Mouse (Mus musculus) heart, postnatal 25 days (tissue): ENCODE measurements around the gene Pde4d. TPM values are rescaled to one million over a fixed set of nuclear protein-coding genes. Genes with fewer than 3 reads are reported as not detected.

ENCODE experiments used
- DNase-seq: peaks from one replicate; pipeline ENCODE4 v3.0.0; 2022; ENCODE audit warnings: low spot score
- intact Hi-C: fragments of 180-260 bp; cut with DNase I; formaldehyde crosslinking; loops from one replicate; pipeline ENCODE4 v1.15.1; 2025
- total RNA-seq, 2 experiments: library from RNA; stranded (reverse); gene quantifications; 2 replicates each; pipeline ENCODE4 v1.2.3; 2021

Pde4d gene
- total RNA-seq, 2 experiments from 2014 or later, result 29.1 to 41.2 TPM

DNA sequence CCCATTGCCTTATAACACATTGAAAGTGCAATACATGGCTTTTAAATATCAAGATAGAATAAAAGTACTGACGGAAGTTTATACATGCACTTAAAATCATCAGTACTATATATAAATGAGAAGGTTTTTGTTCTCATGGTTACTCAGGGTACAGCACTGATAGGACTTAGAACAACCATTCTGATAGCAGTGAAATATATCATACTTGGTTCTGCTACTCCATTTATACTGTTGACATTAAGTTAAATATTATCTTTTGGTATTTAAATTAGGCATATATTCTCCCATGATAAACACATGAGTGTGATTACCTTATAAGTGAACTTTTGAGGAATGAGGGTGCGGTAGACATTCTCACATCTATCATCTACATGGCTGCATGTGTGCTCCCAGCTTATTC is 867.9 kb downstream of the Pde4d start:
- no peak for DNase-seq
- intact Hi-C loops, result no loop called here

GRCm38 (mm10) chr13:109318434-109318998 is 868.8 kb downstream of the Pde4d start:
- intact Hi-C loops, result no loop called here
- DNase-seq, result no peak

DNA sequence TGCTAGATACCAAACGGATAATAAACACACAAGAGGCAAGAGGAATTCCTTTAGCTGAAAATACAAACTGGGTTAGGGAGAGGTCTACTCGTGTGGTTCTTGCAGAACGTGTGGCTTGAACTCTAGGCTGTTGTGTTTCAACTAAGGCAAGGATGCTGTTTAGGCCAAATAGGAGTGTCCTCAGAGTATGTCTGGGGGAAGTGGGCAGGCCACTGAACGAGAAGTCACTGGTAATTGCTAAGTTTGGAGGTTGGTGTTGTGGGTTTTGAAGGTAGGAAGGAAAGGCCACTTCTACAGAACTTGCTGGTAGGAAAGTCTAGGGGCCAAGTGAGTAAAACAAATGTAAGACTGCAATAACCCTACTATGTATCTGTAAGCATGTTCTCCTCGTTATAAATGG is 876.3 kb downstream of the Pde4d start:
- intact Hi-C loops, result no loop called here
- DNase-seq, result no peak

GRCm38 (mm10) chr13:109331563-109331962 is 881.8 kb downstream of the Pde4d start:
- DNase-seq, result no peak
- intact Hi-C loops, result no loop called here

DNA sequence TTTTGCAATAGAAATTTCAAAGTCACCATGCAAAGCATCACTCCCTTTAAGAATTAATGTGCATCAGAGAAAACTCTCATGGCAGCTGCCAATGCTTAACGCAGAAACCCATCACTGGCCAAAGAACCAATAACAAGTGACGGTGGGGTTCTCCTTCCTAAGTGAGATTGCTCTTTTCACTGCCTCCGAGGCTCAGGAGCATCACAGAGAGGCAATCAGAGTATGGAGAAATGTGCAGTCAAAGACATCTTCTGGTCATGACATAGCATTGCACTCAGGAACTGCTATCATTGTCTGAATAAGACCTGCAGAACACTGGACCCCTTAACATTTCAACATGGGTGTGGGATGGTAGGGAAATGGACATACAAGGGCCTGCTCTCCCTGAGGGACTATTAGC is 892.2 kb downstream of the Pde4d start:
- intact Hi-C loops, result loop anchor here (10.0 kb wide), 1 partner anchor 413 kb away; no protein-coding TSS in a partner anchor
- no peak for DNase-seq

DNA sequence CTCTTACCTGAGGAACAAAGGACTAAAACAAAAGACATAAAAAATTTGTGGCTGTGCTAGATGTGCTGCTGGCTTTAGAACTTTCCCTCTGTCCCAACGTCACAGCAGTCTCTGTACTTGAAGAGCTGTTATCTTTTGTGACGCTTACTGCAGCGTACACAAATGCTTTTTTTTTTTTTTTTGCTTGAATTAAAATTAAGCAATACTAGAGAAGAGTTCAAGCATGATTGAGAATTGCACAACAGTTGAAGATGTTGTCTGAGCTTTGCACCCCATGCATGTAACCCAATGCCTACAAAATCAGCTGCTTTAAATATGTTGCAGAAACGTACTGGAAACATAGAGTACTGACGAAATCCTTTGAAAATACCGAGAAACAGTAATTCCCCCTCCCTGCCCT is 892.7 kb downstream of the Pde4d start:
- intact Hi-C loops, result loop anchor here (10.0 kb wide), 1 partner anchor 412 kb away; no protein-coding TSS in a partner anchor
- no peak for DNase-seq

DNA sequence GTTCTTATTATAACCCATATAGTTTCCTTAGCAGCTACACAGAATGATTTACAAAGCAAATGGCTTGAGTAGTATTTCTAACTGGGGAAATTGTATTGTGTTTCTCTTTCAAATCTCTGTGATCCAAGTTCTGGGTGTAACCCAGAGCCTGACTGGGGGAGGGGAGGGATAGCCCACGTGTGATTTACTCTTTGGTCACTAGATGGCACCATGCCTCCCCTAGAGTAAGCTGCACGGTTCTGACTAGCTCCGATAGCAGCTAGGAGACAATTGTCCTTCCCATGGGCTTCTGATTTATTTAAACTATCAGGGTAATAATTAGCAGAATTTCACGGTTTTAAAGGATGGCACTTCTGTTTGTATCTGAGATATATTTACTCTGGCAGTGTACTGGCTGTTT is 893.8 kb downstream of the Pde4d start:
- DNase-seq, result peak; percentile 35
- intact Hi-C loops, result loop anchor here (1.0 to 10.0 kb wide), 3 partner anchors 114 to 411 kb away; no protein-coding TSS in a partner anchor

- intact Hi-C loops, result loop anchor here (5.0 to 10.0 kb wide), 3 partner anchors 95 to 407 kb away; no protein-coding TSS in a partner anchor
- no peak for DNase-seq
These were observed 898.0 kb downstream of the Pde4d start for GRCm38 (mm10) chr13:109347770-109348169.

DNA sequence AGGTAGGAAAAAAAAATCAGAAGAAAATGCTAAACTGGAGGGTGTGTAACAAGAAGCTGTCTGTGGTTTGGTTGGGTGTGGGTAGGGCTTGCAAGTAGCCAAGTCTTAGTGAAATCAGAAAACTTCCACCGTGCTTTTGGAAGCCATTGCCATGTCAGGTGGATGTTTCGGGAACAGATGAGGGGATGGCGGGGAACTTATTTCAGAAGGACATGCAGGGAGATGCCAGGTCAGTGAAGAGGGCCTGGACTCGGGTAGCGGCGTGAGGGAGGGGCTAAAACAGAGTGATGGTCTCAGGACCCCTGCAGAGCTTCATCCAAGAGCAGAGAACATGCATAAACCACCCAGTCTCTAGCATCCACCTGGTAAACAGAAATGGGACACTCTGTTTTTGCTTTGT is 898.6 kb downstream of the Pde4d start:
- intact Hi-C loops, result loop anchor here (5.0 to 10.0 kb wide), 3 partner anchors 94 to 406 kb away; no protein-coding TSS in a partner anchor
- DNase-seq, result no peak

GRCm38 (mm10) chr13:109350100-109350499 is 900.4 kb downstream of the Pde4d start:
- intact Hi-C loops, result no loop called here
- no peak for DNase-seq

- no peak for DNase-seq
- intact Hi-C loops, result no loop called here
These were observed 904.3 kb downstream of the Pde4d start for GRCm38 (mm10) chr13:109354017-109354416.

GRCm38 (mm10) chr13:109356252-109356651 is 906.5 kb downstream of the Pde4d start:
- DNase-seq, result no peak
- intact Hi-C loops, result loop anchor here (1.0 kb wide), 1 partner anchor 163 kb away; no protein-coding TSS in a partner anchor

DNA sequence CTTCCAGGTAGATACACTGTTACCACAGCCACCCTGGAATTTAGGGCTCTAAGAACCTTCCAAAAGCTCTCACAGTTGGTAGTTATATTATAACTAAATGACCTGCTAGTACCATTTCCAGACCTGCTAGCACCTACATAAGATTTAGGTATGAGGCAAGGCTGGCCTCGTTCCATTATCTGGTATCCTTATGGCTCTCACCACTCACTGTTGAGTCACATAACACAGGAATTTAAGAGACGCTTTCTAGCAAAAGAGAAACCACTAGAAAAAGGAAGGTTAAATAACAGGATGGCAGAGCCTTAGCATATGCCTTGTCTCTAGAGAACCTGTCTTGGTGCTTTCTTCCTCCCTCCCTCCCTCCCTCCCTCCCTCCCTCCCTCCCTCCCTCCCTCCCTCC is 910.2 kb downstream of the Pde4d start:
- intact Hi-C loops, result no loop called here
- no peak for DNase-seq

- DNase-seq, result no peak
- intact Hi-C loops, result no loop called here
These were observed 912.6 kb downstream of the Pde4d start for GRCm38 (mm10) chr13:109362340-109362739.

- intact Hi-C loops, result no loop called here
These were observed 924.7 kb downstream of the Pde4d start for GRCm38 (mm10) chr13:109374465-109374864.

GRCm38 (mm10) chr13:109376681-109377080 is 926.9 kb downstream of the Pde4d start:
- no peak for DNase-seq
- intact Hi-C loops, result no loop called here

More at GRCm38 (mm10) chr13:109374465-109374864, 924.7 kb downstream of the Pde4d start:
- no peak for DNase-seq

DNA sequence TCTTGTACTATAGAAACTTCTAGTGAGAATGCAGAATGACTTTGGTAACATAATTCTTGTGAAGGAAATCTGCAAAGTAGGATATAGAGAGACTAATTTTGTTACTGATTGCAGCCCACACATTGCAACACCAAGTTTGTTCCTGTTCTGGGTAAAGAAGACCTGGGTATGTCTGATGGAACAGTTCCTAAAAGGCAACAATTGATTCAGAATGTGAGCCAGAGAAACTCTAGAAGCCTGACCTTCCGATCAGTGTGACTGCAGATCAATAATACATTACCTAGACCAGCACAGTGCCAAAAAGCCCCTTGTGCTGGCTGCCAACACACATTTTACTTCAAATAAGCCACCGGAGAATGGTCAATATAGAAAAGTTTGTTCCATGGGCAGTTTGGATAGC is 930.4 kb downstream of the Pde4d start:
- DNase-seq, result no peak
- intact Hi-C loops, result no loop called here

DNA sequence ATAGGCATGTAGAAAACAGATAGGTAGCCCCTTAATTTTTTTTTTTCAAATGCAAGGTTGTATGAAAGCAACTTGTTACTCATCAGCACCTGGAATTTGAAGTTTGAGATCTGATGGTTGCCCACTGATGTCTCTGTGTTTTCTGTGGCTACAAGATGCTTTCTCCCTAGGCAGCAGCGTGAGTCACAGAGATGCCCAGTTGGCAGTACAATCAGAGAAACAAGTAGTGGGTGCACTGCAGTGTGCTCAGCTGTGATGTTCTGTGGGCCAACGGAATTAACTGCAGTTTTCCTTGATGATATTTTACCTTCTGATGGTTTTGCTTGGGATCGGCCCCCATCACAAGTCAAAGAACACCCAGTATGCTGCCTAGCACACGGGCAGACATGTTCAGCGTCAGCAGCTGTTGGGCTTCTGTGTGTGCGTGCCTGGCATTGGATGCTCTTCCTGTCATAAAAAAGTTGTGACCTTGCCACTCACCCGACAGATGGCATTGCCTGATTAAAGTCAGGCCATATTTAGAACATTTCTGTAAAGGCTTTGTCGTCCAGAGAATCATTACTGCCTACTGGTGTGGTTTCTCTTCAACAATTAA is 939.0 kb downstream of the Pde4d start:
- intact Hi-C loops, result no loop called here
- no peak for DNase-seq

GRCm38 (mm10) chr13:109402396-109402795 is 952.6 kb downstream of the Pde4d start:
- intact Hi-C loops, result no loop called here
- DNase-seq, result no peak

- intact Hi-C loops, result no loop called here
- no peak for DNase-seq
These were observed 953.2 kb downstream of the Pde4d start for GRCm38 (mm10) chr13:109402936-109403335.

GRCm38 (mm10) chr13:109406341-109406740 is 956.6 kb downstream of the Pde4d start:
- DNase-seq, result no peak
- intact Hi-C loops, result no loop called here

GRCm38 (mm10) chr13:109407371-109407770 is 957.6 kb downstream of the Pde4d start:
- intact Hi-C loops, result no loop called here
- DNase-seq, result no peak
